Mouse (Mus musculus) CH12.LX (cell line): Measurements from ENCODE around the gene Zfp414. TPM values are rescaled to one million over a fixed set of nuclear protein-coding genes. Genes with fewer than 3 reads are reported as not detected.

Source experiments
- DNase-seq: peaks from one replicate; pipeline ENCODE4 v3.0.0-alpha.2; 2013; ENCODE audit errors: extremely low read depth
- H3K27ac ChIP-seq: 2 replicates; pipeline ENCODE4 v1.5.1; 2012; ENCODE audit warnings: low read depth, mild to moderate bottlenecking, control low read depth, moderate library complexity; ENCODE audit not compliant: insufficient read depth
- H3K27me3 ChIP-seq: replicated peaks from 2 replicates; pipeline ENCODE3; 2012; ENCODE audit warnings: inconsistent platforms
- H3K36me3 ChIP-seq, 2 experiments: replicated peaks in 1 of 2; 2 replicates each; pipeline versions ENCODE3 to v1.6.1; 2012; ENCODE audit warnings: inconsistent platforms in 1 of 2, low read length in 1 of 2, mild to moderate bottlenecking in 1 of 2, mixed read lengths in 1 of 2, moderate library complexity in 1 of 2; ENCODE audit not compliant: control insufficient read depth in 1 of 2, insufficient read depth in 1 of 2
- H3K4me1 ChIP-seq, 2 experiments: 2 replicates each; pipeline ENCODE4 v1.6.1; 2012; ENCODE audit warnings: inconsistent platforms in 1 of 2, moderate library complexity in 1 of 2; ENCODE audit not compliant: insufficient read depth in 2 of 2, control insufficient read depth in 1 of 2
- H3K4me2 ChIP-seq: 2 replicates; pipeline ENCODE4 v1.6.1; 2012; ENCODE audit warnings: low read depth, mild to moderate bottlenecking, control low read depth; ENCODE audit not compliant: poor library complexity, insufficient read depth, severe bottlenecking
- H3K4me3 ChIP-seq, 3 experiments: fragments of 150-350 bp in 1 of 3; sonication (generic) in 1 of 3; replicated peaks in 1 of 3; 2 replicates each; pipeline versions ENCODE3 to v1.5.1; 2011 to 2012; ENCODE audit warnings: low read depth in 2 of 3, low read length in 2 of 3, mild to moderate bottlenecking in 2 of 3, moderate library complexity in 2 of 3, control low read depth in 1 of 3, improper control_type of control experiment in 1 of 3, inconsistent platforms in 1 of 3, mixed read lengths in 1 of 3; ENCODE audit not compliant: poor library complexity in 1 of 3
- H3K79me2 ChIP-seq: replicated peaks from 2 replicates; pipeline ENCODE4 v1.6.1; 2012; ENCODE audit warnings: mild to moderate bottlenecking, moderate library complexity; ENCODE audit not compliant: control insufficient read depth, poor library complexity, insufficient read depth, severe bottlenecking; ENCODE audit errors: extremely low read depth
- H3K9ac ChIP-seq: 2 replicates; pipeline ENCODE4 v1.6.1; 2012; ENCODE audit warnings: low read depth, mild to moderate bottlenecking, control low read depth, moderate library complexity; ENCODE audit not compliant: insufficient read depth
- H3K9me3 ChIP-seq: replicated peaks from 2 replicates; pipeline ENCODE3; 2012; ENCODE audit warnings: low read length, inconsistent platforms, mixed read lengths
- ELF1 ChIP-seq: IDR thresholded peaks from 2 replicates; pipeline ENCODE4 v1.6.1; 2014; ENCODE audit warnings: low read depth, mild to moderate bottlenecking, inconsistent platforms, low read length, improper control_type of control experiment
- GABPA ChIP-seq: IDR thresholded peaks from 2 replicates; pipeline ENCODE4 v1.6.1; 2012; ENCODE audit warnings: low read depth, low read length, improper control_type of control experiment, inconsistent platforms; ENCODE audit not compliant: insufficient replicate concordance
- JUN ChIP-seq: IDR thresholded peaks from 2 replicates; pipeline ENCODE4 v1.6.1; 2011; ENCODE audit warnings: low read depth, mild to moderate bottlenecking, low read length, improper control_type of control experiment, moderate library complexity; ENCODE audit not compliant: insufficient read depth
- JUND ChIP-seq: conservative IDR thresholded peaks from 2 replicates; pipeline ENCODE4 v1.6.1; 2011; ENCODE audit warnings: low read depth, low read length, improper control_type of control experiment
- MAFK ChIP-seq: IDR thresholded peaks from 2 replicates; pipeline ENCODE4 v1.6.1; 2011; ENCODE audit warnings: low read length, improper control_type of control experiment; ENCODE audit not compliant: insufficient replicate concordance
- MAX ChIP-seq: IDR thresholded peaks from 2 replicates; pipeline ENCODE4 v1.6.1; 2011; ENCODE audit warnings: low read length, improper control_type of control experiment
- MEF2A ChIP-seq: IDR thresholded peaks from 2 replicates; pipeline ENCODE4 v1.6.1; 2014; ENCODE audit warnings: low read depth, mild to moderate bottlenecking, inconsistent platforms, low read length, improper control_type of control experiment, borderline replicate concordance
- MYC ChIP-seq: IDR thresholded peaks from 2 replicates; pipeline ENCODE4 v1.6.1; 2011; ENCODE audit warnings: low read depth, mild to moderate bottlenecking, improper control_type of control experiment, low read length
- NELFE ChIP-seq: IDR thresholded peaks from 2 replicates; pipeline ENCODE4 v1.6.1; 2011; ENCODE audit warnings: low read depth, low read length, improper control_type of control experiment
- NRF1 ChIP-seq: IDR thresholded peaks from 2 replicates; pipeline ENCODE4 v1.6.1; 2014; ENCODE audit warnings: low read depth, mild to moderate bottlenecking, inconsistent platforms, low read length, improper control_type of control experiment, moderate library complexity
- POLR2A ChIP-seq: IDR thresholded peaks from 2 replicates; pipeline ENCODE4 v1.6.1; 2011; ENCODE audit warnings: low read depth, mild to moderate bottlenecking, improper control_type of control experiment, low read length
- POLR2AphosphoS2 ChIP-seq: IDR thresholded peaks from 2 replicates; pipeline ENCODE4 v1.6.1; 2011; ENCODE audit warnings: low read depth, low read length, improper control_type of control experiment
- RAD21 ChIP-seq: IDR thresholded peaks from 2 replicates; pipeline ENCODE4 v1.6.1; 2011; ENCODE audit warnings: low read depth, mild to moderate bottlenecking, low read length, improper control_type of control experiment, moderate library complexity
- SIN3A ChIP-seq: IDR thresholded peaks from 2 replicates; pipeline ENCODE4 v1.6.1; 2012; ENCODE audit warnings: low read length, improper control_type of control experiment, inconsistent platforms
- UBTF ChIP-seq: IDR thresholded peaks from 2 replicates; pipeline ENCODE4 v1.6.1; 2012; ENCODE audit warnings: low read depth, mild to moderate bottlenecking, inconsistent platforms, low read length, improper control_type of control experiment, moderate library complexity
- USF1 ChIP-seq: IDR thresholded peaks from 2 replicates; pipeline ENCODE4 v1.6.1; 2014; ENCODE audit warnings: low read depth, mild to moderate bottlenecking, inconsistent platforms, low read length, improper control_type of control experiment
- USF2 ChIP-seq: conservative IDR thresholded peaks from 2 replicates; pipeline ENCODE4 v1.6.1; 2011; ENCODE audit warnings: low read depth, low read length, improper control_type of control experiment
- ZC3H11A ChIP-seq: IDR thresholded peaks from 2 replicates; pipeline ENCODE4 v1.6.1; 2012; ENCODE audit warnings: low read depth, mild to moderate bottlenecking, inconsistent platforms, low read length, improper control_type of control experiment
- ZNF384 ChIP-seq: IDR thresholded peaks from 2 replicates; pipeline ENCODE4 v1.6.1; 2012; ENCODE audit warnings: low read depth, low read length, improper control_type of control experiment, inconsistent platforms
- dilution Hi-C: fragments of 300-500 bp; cut with MboI; formaldehyde crosslinking; loops from 2 replicates; pipeline ENCODE4 v1.14.3; 2020; ENCODE audit warnings: low sequenced_read_pairs; ENCODE audit not compliant: extremely low pct_unique_long_range_greater_than_20kb, extremely low pct_ligation_motif_present
- in situ Hi-C: fragments of 300-500 bp; cut with MboI; formaldehyde crosslinking; loops from 3 replicates; pipeline ENCODE4 v1.14.3; 2019; ENCODE audit warnings: low sequenced_read_pairs, low pct_ligation_motif_present, low pct_unique_long_range_greater_than_20kb, mixed read lengths
- polyA plus RNA-seq: library from polyadenylated mRNA; unstranded; fragments of >175 nt; gene quantifications from 2 replicates; pipeline ENCODE4 v1.2.1, GENCODE M21; 2012; ENCODE audit warnings: low read depth; ENCODE audit not compliant: insufficient read length
- total RNA-seq, 2 experiments: library from RNA; depleted of rRNA; stranded (reverse); fragments of 300-350 nt in 1 of 2; fragments of >200 nt in 1 of 2; gene quantifications; 2 replicates each; pipeline ENCODE4 v1.2.3; 2012 to 2014

Zfp414 gene
- total and polyA plus RNA-seq, 3 experiments, result 6.6 to 34.3 (median 9.9) TPM

GRCm38 (mm10) chr17:33599836-33600475 lies 28.9 kb upstream of the Zfp414 start:
- in situ Hi-C loops, result no loop called here
- Histone ChIP-seq H3K27me3 (no peaks in the 10 kb centered on the region), H3K4me1 (no peaks in the 10 kb centered on the region), H3K79me2 (no peaks in the 10 kb centered on the region), H3K9ac (no peak overlapping the region), H3K4me3 (no peak overlapping the region), H3K4me2 (no peak overlapping the region), H3K36me3 (peaks cover 9 to 65% of the 10 kb centered on the region in 2 experiments), H3K27ac (no peak overlapping the region), H3K9me3 (peaks cover 6% of the 10 kb centered on the region)
- dilution Hi-C loops, result no loop called here
- TF ChIP-seq NRF1 (no peak), MAX (no peak), ZNF384 (no peak), USF1 (no peak), SIN3A (no peak), ELF1 (no peak), JUND (no peak), POLR2A (no peak), MAFK (no peak), MEF2A (no peak), UBTF (no peak), ZC3H11A (no peak), USF2 (no peak), POLR2AphosphoS2 (no peak)
- DNase-seq, result no peak

- no peaks in the 10 kb centered on the region for H3K79me2 ChIP-seq
- peaks cover 6% of the 10 kb centered on the region for H3K9me3 ChIP-seq
- TF ChIP-seq UBTF, result no peak
- no peak for TF ChIP-seq USF1
- TF ChIP-seq JUND, result no peak
- no peak for TF ChIP-seq GABPA
- no peak for TF ChIP-seq RAD21
- no peak for TF ChIP-seq MYC
- no peak for TF ChIP-seq JUN
- no peak for TF ChIP-seq NELFE
- TF ChIP-seq, all 38 proteins: peak for 0
- H3K27ac ChIP-seq, result no peak overlapping the region
- no peak overlapping the region for H3K4me2 ChIP-seq
- peaks cover 9 to 67% of the 10 kb centered on the region in 2 experiments for H3K36me3 ChIP-seq
- in situ Hi-C loops (no loop called here), dilution Hi-C loops (no loop called here)
- DNase-seq, result no peak
- H3K27me3 ChIP-seq, result no peaks in the 10 kb centered on the region
- H3K4me1 ChIP-seq, result no peaks in the 10 kb centered on the region
- H3K4me3 ChIP-seq, result no peak overlapping the region
- no peak overlapping the region for H3K9ac ChIP-seq
Measured at GRCm38 (mm10) chr17:33600831-33601230, 28.1 kb upstream of the Zfp414 start.
